Mouse (Mus musculus) thymus, adult 2 months (tissue): Measurements from ENCODE around the gene Ap1m1.

ENCODE experiments used
- CTCF ChIP-seq: fragments of 200-500 bp; IDR thresholded peaks from 2 replicates; pipeline ENCODE4 v1.5.1; 2012; ENCODE audit warnings: mild to moderate bottlenecking, control low read depth, low read length, moderate library complexity, borderline replicate concordance; ENCODE audit not compliant: control insufficient read depth, poor library complexity, insufficient read depth; ENCODE audit errors: extremely low read depth
- POLR2A ChIP-seq: fragments of 200-500 bp; IDR thresholded peaks from 2 replicates; pipeline ENCODE4 v1.6.1; 2012; ENCODE audit warnings: mild to moderate bottlenecking, low read length, control low read depth, moderate library complexity; ENCODE audit not compliant: control insufficient read depth, poor library complexity, insufficient read depth; ENCODE audit errors: extremely low read depth

GRCm38 (mm10) chr8:72211846-72212245 is 28.0 kb upstream of the Ap1m1 start:
- no peak for TF ChIP-seq POLR2A
- TF ChIP-seq CTCF = no peak
